Mouse (Mus musculus) hindbrain, embryonic 15.5 days (tissue): ENCODE results near the gene Trim7. TPM values are rescaled to one million over a fixed set of nuclear protein-coding genes. Genes with fewer than 3 reads are reported as not detected.

ENCODE experiments used
- ATAC-seq: fragments of 200-750 bp; cut with Nextera tagmentation; 2 replicates; pipeline ENCODE4 v1.8.0; 2017; ENCODE audit warnings: low read depth, moderate number of reproducible peaks, moderate TSS enrichment; ENCODE audit not compliant: low FRiP score
- H3K27ac ChIP-seq: fragments of 300-500 bp; sonication (generic); replicated peaks from 2 replicates; pipeline ENCODE4 v1.5.1; 2015; ENCODE audit warnings: mild to moderate bottlenecking, inconsistent platforms
- H3K27me3 ChIP-seq: fragments of 300-500 bp; sonication (generic); 2 replicates; pipeline ENCODE4 v1.6.1; 2015; ENCODE audit warnings: control low read depth, inconsistent platforms
- H3K36me3 ChIP-seq: fragments of 300-500 bp; sonication (generic); 2 replicates; pipeline ENCODE4 v1.6.1; 2015; ENCODE audit warnings: control low read depth, inconsistent platforms
- H3K4me1 ChIP-seq: fragments of 300-500 bp; sonication (generic); replicated peaks from 2 replicates; pipeline ENCODE4 v1.6.1; 2015; ENCODE audit warnings: control low read depth, inconsistent platforms
- H3K4me2 ChIP-seq: fragments of 300-500 bp; sonication (generic); 2 replicates; pipeline ENCODE4 v1.6.1; 2015; ENCODE audit warnings: moderate library complexity, mild to moderate bottlenecking, inconsistent platforms
- H3K4me3 ChIP-seq: fragments of 300-500 bp; sonication (generic); 2 replicates; pipeline ENCODE4 v1.5.1; 2015; ENCODE audit warnings: mild to moderate bottlenecking, inconsistent platforms
- H3K9ac ChIP-seq: fragments of 300-500 bp; sonication (generic); 2 replicates; pipeline ENCODE4 v1.6.1; 2015; ENCODE audit warnings: inconsistent platforms
- H3K9me3 ChIP-seq: fragments of 300-500 bp; sonication (generic); 2 replicates; pipeline ENCODE4 v1.6.1; 2016; ENCODE audit warnings: control low read depth, inconsistent platforms
- WGBS: fragments of 180-500 bp; shearing (Covaris S2); methylation state at CpG from one replicate; pipeline ENCODE4 v1.1.7; 2015; 5-methylcytosine and 5-hydroxymethylcytosine counted together
- polyA plus RNA-seq: library from polyadenylated mRNA; unstranded; fragments of >200 nt; fragmentation: Nextera tagmentation; extraction: Ambion mirVana; gene quantifications from 2 replicates; pipeline ENCODE4 v1.2.1, GENCODE M21; 2015

The Trim7 gene
- polyA plus RNA-seq, 1 experiment from 2014 or later: 3.7 TPM

GRCm38 (mm10) chr11:48793184-48793583, 32.8 kb upstream of the Trim7 start:
- no peak for ATAC-seq

GRCm38 (mm10) chr11:48795221-48795620, 30.7 kb upstream of the Trim7 start:
- Histone ChIP-seq H3K4me2 (no peak overlapping the region), H3K9ac (no peak overlapping the region), H3K9me3 (no peaks in the 10 kb centered on the region), H3K4me1 (peaks cover 19% of the 10 kb centered on the region), H3K4me3 (no peak overlapping the region), H3K36me3 (no peaks in the 10 kb centered on the region), H3K27ac (no peak overlapping the region), H3K27me3 (no peaks in the 10 kb centered on the region)
- no peak for ATAC-seq
- WGBS: 87% methylated on average over 7 of the region's 7 CpGs

More at GRCm38 (mm10) chr11:48793184-48793583, 32.8 kb upstream of the Trim7 start:
- no peaks in the 10 kb centered on the region for H3K9me3 ChIP-seq
- H3K27ac ChIP-seq: no peak overlapping the region
- H3K9ac ChIP-seq: no peak overlapping the region
- H3K4me2 ChIP-seq: no peak overlapping the region
- no peak overlapping the region for H3K4me3 ChIP-seq
- H3K4me1 ChIP-seq: peaks cover 14% of the 10 kb centered on the region
- WGBS: 97% methylated on average over 3 of the region's 3 CpGs
- no peaks in the 10 kb centered on the region for H3K36me3 ChIP-seq
- H3K27me3 ChIP-seq: no peaks in the 10 kb centered on the region

- no peak for ATAC-seq
- Histone ChIP-seq H3K9me3 (no peaks in the 10 kb centered on the region), H3K27me3 (no peaks in the 10 kb centered on the region), H3K4me2 (no peak overlapping the region), H3K27ac (no peak overlapping the region), H3K36me3 (no peaks in the 10 kb centered on the region), H3K4me1 (peaks cover 22% of the 10 kb centered on the region), H3K9ac (no peak overlapping the region), H3K4me3 (no peak overlapping the region)
- WGBS: 80% methylated on average over 4 of the region's 4 CpGs
Measured at GRCm38 (mm10) chr11:48796290-48796689, 29.6 kb upstream of the Trim7 start.

- H3K36me3 ChIP-seq: peaks cover 5% of the 10 kb centered on the region; the same call in 1 of the 2 replicates
- 95% methylated on average over 5 of the region's 5 CpGs for WGBS
- H3K9me3 ChIP-seq: no peaks in the 10 kb centered on the region
- H3K27ac ChIP-seq: no peak overlapping the region
- H3K4me1 ChIP-seq: peaks cover 31% of the 10 kb centered on the region
- H3K4me2 ChIP-seq: no peak overlapping the region
- H3K4me3 ChIP-seq: no peak overlapping the region
- ATAC-seq: no peak
- H3K9ac ChIP-seq: peak overlapping the region; percentile 16; the same call in 1 of the 2 replicates
- no peaks in the 10 kb centered on the region for H3K27me3 ChIP-seq
Measured at GRCm38 (mm10) chr11:48797287-48797686, 28.7 kb upstream of the Trim7 start.

GRCm38 (mm10) chr11:48798308-48798707, 27.6 kb upstream of the Trim7 start:
- peaks cover 39% of the 10 kb centered on the region for H3K4me1 ChIP-seq
- ATAC-seq: no peak
- H3K4me3 ChIP-seq: no peak overlapping the region
- no peak overlapping the region for H3K27ac ChIP-seq
- H3K9ac ChIP-seq: 0 out of 2 replicates have a peak overlapping the region, but pooled peaks have one; percentile 74
- peak overlapping the region; percentile 86 for H3K4me2 ChIP-seq
- no peaks in the 10 kb centered on the region for H3K27me3 ChIP-seq
- no peaks in the 10 kb centered on the region for H3K9me3 ChIP-seq
- WGBS: 84% methylated on average over 7 of the region's 7 CpGs
- peaks cover 16% of the 10 kb centered on the region; the same call in 1 of the 2 replicates for H3K36me3 ChIP-seq

- peaks cover 25% of the 10 kb centered on the region for H3K36me3 ChIP-seq
- peaks cover 39% of the 10 kb centered on the region for H3K4me1 ChIP-seq
- 9% methylated on average over 18 of the region's 18 CpGs for WGBS
- peak overlapping the region; percentile 59 for H3K4me3 ChIP-seq
- H3K27me3 ChIP-seq: no peaks in the 10 kb centered on the region
- H3K9me3 ChIP-seq: no peaks in the 10 kb centered on the region
- peak overlapping the region; percentile 86 for H3K4me2 ChIP-seq
- H3K9ac ChIP-seq: peak overlapping the region; percentile 74
- H3K27ac ChIP-seq: peak overlapping the region; percentile 98
- ATAC-seq: no peak; the same call in 1 of the 2 replicates
Measured at GRCm38 (mm10) chr11:48798984-48799920, 26.7 kb upstream of the Trim7 start.

- peak within 1 kb of the TSS; percentile 98 for H3K27ac ChIP-seq
- under 1% methylated on average over 47 of the region's 47 CpGs for WGBS
- no peaks in the 10 kb centered on the region for H3K9me3 ChIP-seq
- H3K4me2 ChIP-seq: peak within 1 kb of the TSS; percentile 86
- no peaks in the 10 kb centered on the region for H3K27me3 ChIP-seq
- peak within 1 kb of the TSS; percentile 59 for H3K4me3 ChIP-seq
- H3K36me3 ChIP-seq: peaks cover 34% of the 10 kb centered on the region
- peak within 1 kb of the TSS; percentile 74 for H3K9ac ChIP-seq
- peaks cover 39% of the 10 kb centered on the region for H3K4me1 ChIP-seq
- peak; percentile 95 for ATAC-seq
Measured at GRCm38 (mm10) chr11:48799921-48800701, 25.8 kb upstream of the Trim7 start, which contains the start of gene Rack1. Gene Rack1 (plus strand): TSS chr11:48800332.

GRCm38 (mm10) chr11:48801831-48802772, 23.8 kb upstream of the Trim7 start:
- H3K4me2 ChIP-seq: peak overlapping the region; percentile 86
- peaks cover 54% of the 10 kb centered on the region for H3K36me3 ChIP-seq
- H3K9me3 ChIP-seq: no peaks in the 10 kb centered on the region
- H3K27ac ChIP-seq: no peak overlapping the region
- no peak for ATAC-seq
- H3K4me1 ChIP-seq: peaks cover 39% of the 10 kb centered on the region
- peak overlapping the region; percentile 59 for H3K4me3 ChIP-seq
- H3K27me3 ChIP-seq: no peaks in the 10 kb centered on the region
- 84% methylated on average over 17 of the region's 17 CpGs for WGBS
- H3K9ac ChIP-seq: peak overlapping the region; percentile 74

GRCm38 (mm10) chr11:48803988-48804387, 22.0 kb upstream of the Trim7 start:
- Histone ChIP-seq H3K36me3 (peaks cover 72% of the 10 kb centered on the region), H3K27ac (no peak overlapping the region), H3K27me3 (no peaks in the 10 kb centered on the region), H3K4me1 (peaks cover 25% of the 10 kb centered on the region), H3K9ac (no peak overlapping the region), H3K4me3 (no peak overlapping the region), H3K9me3 (no peaks in the 10 kb centered on the region), H3K4me2 (no peak overlapping the region)
- WGBS: 96% methylated on average over 2 of the region's 2 CpGs
- no peak for ATAC-seq

GRCm38 (mm10) chr11:48804922-48805321, 21.0 kb upstream of the Trim7 start:
- Histone ChIP-seq H3K36me3 (peaks cover 75% of the 10 kb centered on the region), H3K4me2 (no peak overlapping the region), H3K4me3 (no peak overlapping the region), H3K4me1 (peaks cover 23% of the 10 kb centered on the region), H3K9ac (no peak overlapping the region), H3K9me3 (no peaks in the 10 kb centered on the region), H3K27ac (no peak overlapping the region), H3K27me3 (no peaks in the 10 kb centered on the region)
- WGBS: 87% methylated on average over 2 of the region's 2 CpGs
- ATAC-seq: no peak
